Mouse (Mus musculus) WW6 (cell line): Measurements from ENCODE around the gene Akain1.

Experiments
- DNase-seq: peaks from one replicate; pipeline ENCODE4 v3.0.0-alpha.2; 2013; ENCODE audit warnings: low read depth, low spot score

Akain1 gene

DNA sequence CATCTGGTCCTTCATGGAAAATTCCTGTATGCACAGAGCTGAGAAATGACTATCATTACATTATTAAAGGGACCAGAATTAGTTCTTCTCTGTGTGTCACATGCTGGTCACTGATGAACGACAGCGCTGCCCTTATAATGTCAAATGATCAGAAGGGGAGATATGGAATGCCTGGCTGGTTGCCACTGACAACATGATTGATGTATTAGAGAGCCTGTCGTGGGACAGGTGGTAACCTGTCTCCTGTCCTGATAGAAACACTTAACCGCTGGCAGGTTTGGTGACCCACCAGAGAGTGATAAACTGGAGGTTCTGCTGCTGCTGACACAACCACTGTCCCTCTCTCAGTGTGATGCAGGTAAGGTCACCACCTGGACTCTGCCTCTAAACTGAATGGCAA, 40.1 kb downstream of the Akain1 start:
- no peak for DNase-seq

DNA sequence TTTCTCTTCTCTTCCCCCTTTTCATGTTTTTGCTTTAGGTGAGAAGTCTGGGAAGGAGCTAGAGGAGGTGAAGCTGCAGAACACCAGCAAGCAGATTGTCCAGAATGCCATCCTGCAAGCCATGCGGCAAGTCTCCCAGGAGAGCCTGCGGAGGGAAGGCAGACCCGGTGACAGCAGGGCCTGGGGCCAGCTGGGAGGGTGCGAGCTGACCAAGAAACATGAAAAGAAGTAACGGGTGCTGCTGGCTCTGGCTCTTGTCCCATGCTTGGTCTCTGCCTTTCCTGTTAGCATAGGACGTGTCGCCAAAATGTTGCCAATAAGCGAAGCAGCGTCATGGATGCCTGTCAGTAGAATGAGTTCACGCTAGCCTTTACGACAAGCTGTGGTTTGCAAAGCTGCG, 48.0 kb downstream of the Akain1 start:
- no peak for DNase-seq

DNA sequence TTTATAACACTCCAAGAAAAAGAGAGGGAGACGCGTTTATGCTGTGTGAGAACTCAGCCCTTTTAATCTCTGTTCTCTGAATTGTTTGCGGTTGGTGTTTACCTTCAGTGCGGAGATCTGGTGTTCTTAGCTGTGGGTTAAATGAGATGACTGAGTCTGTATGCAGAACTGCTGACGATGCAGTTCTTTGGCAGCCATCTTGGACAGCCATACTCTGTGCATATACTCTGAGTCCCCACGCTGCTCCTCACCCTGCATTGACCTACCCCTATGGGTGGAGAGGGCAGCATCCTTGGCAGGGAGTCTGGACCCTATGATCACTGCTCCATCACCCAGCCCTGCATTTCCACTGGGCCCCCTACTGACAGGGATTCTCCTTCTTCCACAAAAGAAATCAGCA, 48.8 kb downstream of the Akain1 start:
- no peak for DNase-seq

DNA sequence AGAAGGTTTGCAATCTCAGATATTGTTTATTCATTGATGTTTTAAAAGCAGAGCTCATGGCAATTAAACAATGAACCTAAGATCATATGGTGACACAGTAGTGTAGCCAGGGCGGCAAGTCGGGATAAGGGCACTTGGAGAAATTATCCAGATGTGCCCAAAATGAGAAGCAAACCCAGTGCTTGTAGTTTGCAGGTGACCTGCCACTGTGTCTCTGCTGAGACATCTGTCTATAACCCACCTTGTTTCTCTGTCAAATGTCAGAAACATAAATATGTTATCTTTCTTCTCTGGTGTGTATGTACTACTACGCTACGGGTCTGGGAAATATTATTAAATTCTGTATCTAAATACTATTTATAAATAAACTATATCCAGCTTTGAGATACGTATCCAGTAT, 49.7 kb downstream of the Akain1 start:
- no peak for DNase-seq

DNA sequence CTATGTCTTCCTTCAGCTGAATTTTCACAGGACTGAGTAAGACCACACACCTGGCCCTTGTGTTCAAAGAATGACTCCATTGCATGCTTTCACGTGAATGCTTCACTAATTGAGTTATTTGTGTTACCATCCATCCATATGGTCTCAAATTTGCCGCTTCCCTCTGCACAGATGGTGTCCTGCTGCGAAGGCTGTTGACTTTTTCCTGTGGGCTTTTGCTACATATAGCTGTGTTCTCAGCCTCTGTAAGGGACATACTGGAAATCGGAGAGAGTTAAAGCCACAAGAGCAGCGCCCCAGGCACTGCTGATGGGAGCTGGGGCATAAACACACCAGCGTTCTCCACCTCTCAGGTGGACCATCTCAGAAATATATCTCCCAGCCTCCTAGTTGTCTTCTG, 53.2 kb downstream of the Akain1 start:
- no peak for DNase-seq

DNA sequence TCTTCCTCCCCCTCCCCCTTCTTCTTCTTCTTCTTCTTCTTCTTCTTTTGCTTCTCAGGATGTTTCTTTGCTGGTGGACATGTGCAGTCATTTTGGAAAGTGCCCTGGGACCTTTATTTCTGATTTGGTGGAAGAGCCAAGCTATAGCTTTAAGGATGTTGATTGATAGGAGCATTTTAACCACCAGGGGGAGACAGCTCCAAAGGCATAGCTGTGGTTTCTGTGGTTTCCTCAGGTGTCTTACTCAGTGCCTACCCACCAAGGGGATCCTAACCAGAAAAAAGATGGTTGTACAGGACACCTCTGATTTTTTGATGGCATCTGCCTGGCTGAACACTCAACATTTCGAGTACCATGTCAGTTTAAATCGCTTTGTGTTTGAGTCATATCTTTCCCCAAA, 56.4 kb downstream of the Akain1 start:
- DNase-seq: no peak

DNA sequence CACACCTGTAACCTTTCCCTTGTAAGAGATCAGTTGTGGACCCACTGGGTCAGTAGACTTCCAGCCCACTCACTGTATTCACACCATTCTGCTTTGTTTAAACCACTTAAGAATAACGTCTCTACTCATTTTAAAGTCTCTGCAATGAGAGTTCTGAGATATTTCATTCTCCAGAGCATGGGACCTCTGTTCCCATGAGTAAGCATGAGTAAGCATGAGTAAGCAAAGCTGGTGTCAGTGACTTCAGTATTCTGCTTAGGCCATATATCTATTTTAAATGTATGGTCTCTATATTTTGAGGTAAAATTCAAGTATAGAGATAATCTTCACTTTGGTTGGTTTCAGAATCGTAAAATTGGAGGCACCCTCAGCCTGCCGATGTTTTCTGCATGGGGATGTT, 57.0 kb downstream of the Akain1 start:
- DNase-seq: no peak

DNA sequence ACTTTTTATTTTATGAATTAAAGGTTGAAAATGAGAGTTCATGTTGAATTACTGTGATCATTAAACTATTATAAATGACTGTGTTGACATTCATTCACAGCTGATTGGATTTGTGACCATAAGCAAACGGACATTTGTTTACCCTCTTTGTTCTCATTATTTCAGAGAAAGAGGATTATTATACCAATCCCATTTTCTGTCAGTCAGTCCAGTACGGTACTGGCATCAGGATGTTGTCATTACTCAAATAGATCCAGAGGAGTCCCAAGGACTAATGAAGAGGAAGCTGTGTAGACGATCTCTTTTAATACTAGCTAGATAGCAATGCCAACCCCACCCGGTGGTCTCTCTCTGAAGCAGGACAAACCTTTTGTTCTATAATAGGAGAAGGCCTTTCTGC, 58.2 kb downstream of the Akain1 start:
- no peak for DNase-seq

DNA sequence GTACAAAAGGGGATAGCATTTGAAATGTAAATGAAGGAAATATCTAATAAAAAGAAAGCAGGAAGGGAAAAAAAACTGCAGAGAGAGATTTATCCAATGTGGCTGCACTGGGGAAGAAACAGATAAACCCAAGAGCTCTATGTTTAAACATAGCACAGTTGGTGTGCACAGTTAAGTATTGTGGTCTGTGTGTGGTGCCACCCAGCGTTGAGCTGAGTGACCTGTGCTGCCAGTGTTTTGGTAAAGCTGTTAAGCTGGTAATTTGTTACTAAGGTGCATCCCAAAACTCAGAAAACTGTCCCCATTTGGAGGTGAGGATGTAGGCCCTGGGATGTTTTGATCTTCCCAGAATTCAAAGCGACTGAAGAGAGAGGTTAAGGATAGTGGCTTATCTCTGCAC, 59.8 kb downstream of the Akain1 start:
- DNase-seq: no peak

DNA sequence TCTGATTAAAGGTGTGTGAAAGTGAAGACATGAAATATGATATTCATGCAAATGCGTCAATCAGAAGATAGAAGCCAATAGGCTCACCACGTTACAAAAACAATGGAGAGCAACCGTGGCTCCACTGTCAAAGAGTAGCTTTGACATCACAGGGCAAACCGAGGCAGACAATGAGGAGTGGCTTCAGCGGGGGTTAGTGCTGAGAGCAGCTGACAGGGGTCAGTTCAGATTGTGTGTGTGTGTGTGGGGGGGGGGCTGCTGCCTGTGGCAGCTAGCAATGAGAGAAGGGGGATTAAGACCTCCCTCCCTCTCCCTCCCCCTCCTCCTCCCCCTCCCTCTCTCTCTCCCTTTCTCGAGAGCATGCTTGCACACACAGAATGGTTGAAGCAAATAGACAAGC, 60.3 kb downstream of the Akain1 start:
- no peak for DNase-seq

DNA sequence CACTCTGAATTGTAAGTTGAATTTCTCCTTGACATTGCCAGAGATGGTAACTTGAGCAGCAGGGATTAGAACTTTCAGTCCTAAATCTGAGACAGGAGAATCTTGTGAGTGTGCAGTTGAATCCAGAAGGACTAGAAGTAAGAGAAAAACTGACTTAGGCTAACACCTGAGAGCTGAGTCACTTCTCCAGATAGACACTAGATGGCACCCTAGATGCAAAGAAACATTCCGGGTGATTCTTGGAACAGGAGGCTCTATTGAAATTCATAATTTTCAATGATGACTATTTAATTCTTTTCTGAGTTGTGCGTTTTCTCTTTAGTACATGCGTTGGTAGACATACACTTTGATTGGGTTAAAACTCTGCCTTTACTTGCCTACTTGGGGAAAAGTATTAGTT, 66.9 kb downstream of the Akain1 start:
- DNase-seq: no peak

DNA sequence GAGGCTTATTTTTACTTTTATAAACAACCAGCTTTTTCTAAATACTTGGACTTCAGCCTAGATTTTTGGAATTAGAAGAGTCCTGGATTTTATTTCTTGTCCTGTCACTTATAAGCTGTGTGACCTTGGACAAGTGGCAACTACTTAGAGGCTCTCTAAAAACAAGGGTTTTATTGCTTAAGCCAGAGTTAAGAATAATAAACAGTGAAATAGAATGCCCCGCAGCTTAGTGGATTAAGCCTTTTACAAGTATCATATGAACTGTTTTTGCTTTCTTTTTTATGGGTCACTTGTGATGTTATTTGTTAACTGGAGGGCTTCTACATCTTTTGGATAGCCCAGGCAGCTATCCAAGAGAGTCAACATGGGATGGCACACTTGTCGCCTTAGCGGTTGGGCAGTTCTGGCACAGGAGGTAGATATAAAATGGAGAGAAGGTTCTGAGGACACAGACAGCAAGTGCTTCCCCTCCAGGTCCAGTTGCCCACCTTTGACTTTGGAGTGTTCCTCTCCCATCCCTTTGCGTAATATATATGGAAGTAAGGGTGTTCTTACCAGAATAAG, 77.3 kb downstream of the Akain1 start:
- no peak for DNase-seq

DNA sequence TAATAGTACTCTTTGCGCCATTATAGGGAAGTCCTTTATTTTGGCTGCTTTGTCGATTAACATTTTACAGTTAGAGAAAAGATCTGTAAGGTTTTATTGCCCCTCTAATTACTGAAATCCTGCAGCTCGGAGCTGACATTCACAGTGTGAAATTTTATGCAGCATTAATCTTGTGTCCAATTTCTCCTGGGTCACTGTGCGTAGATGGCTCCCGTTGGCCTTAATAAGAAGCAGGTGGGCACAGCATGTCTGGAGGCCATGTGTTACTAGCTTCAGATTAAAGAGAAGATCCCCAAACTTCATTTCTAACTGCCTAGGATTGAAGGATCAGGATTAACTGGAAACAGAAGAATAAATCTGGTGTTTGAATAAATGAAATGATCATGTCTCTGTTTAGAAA, 92.3 kb downstream of the Akain1 start:
- DNase-seq: no peak
